Mouse (Mus musculus) hindbrain, postnatal 0 days (tissue): ENCODE data around the gene Prpf18. TPM values are rescaled to one million over a fixed set of nuclear protein-coding genes. Genes with fewer than 3 reads are reported as not detected.

ENCODE experiments used
- ATAC-seq: fragments of 200-750 bp; cut with Nextera tagmentation; 2 replicates; pipeline ENCODE4 v1.8.0; 2017; ENCODE audit warnings: mild to moderate bottlenecking, moderate TSS enrichment, moderate library complexity
- DNase-seq: peaks from one replicate; pipeline ENCODE4 v3.0.0-alpha.2; 2015; ENCODE audit warnings: low spot score
- H3K27ac ChIP-seq: fragments of 300-500 bp; sonication (generic); 2 replicates; pipeline ENCODE4 v1.5.1; 2014; ENCODE audit warnings: mild to moderate bottlenecking
- H3K27me3 ChIP-seq: fragments of 300-500 bp; sonication (generic); 2 replicates; pipeline ENCODE4 v1.6.1; 2014; ENCODE audit warnings: low read length, mixed read lengths; ENCODE audit not compliant: insufficient read depth
- H3K36me3 ChIP-seq: fragments of 300-500 bp; sonication (generic); 2 replicates; pipeline ENCODE4 v1.6.1; 2014; ENCODE audit warnings: low read length, mixed read lengths; ENCODE audit not compliant: insufficient read depth
- H3K4me1 ChIP-seq: fragments of 300-500 bp; sonication (generic); 2 replicates; pipeline ENCODE4 v1.6.1; 2014; ENCODE audit warnings: antibody characterized with exemption, low read length, mixed read lengths; ENCODE audit not compliant: insufficient read depth
- H3K4me2 ChIP-seq: fragments of 300-500 bp; sonication (generic); 2 replicates; pipeline ENCODE4 v1.6.1; 2014; ENCODE audit warnings: low read depth, mild to moderate bottlenecking, low read length, moderate library complexity, mixed read lengths
- H3K4me3 ChIP-seq: fragments of 300-500 bp; sonication (generic); 2 replicates; pipeline ENCODE4 v1.5.1; 2014; ENCODE audit warnings: low read length
- H3K9ac ChIP-seq: fragments of 300-500 bp; sonication (generic); replicated peaks from 2 replicates; pipeline ENCODE4 v1.6.1; 2014; ENCODE audit warnings: mild to moderate bottlenecking, low read length, moderate library complexity, mixed read lengths
- H3K9me3 ChIP-seq: fragments of 300-500 bp; sonication (generic); 2 replicates; pipeline ENCODE4 v1.6.1; 2016; ENCODE audit warnings: low read length, mixed read lengths
- CTCF ChIP-seq: IDR thresholded peaks from 2 replicates; pipeline ENCODE4 v1.5.1; 2016; ENCODE audit warnings: antibody characterized with exemption, control low read depth, low read depth
- WGBS: fragments of 180-500 bp; shearing (Covaris S2); extraction: QIAGEN DNeasy Blood & Tissue Kit; methylation state at CpG from one replicate; pipeline ENCODE4 v1.1.7; 2014; 5-methylcytosine and 5-hydroxymethylcytosine counted together
- polyA plus RNA-seq: library from polyadenylated mRNA; unstranded; fragments of >200 nt; fragmentation: Nextera tagmentation; extraction: Ambion mirVana; gene quantifications from 2 replicates; pipeline ENCODE4 v1.2.1, GENCODE M21; 2015
- total RNA-seq: library from RNA; depleted of rRNA; stranded (reverse); fragments of >200 nt; gene quantifications from 2 replicates; pipeline ENCODE4 v1.2.3, GENCODE M21; 2014; rRNA removed

Prpf18 gene
- total and polyA plus RNA-seq, 2 experiments from 2014 or later: 26.7 to 27.1 TPM

- Histone ChIP-seq H3K4me2 (no peak overlapping the region), H3K27me3 (no peaks in the 10 kb centered on the region), H3K4me3 (no peak overlapping the region), H3K9ac (no peak overlapping the region), H3K9me3 (no peaks in the 10 kb centered on the region), H3K4me1 (no peaks in the 10 kb centered on the region), H3K36me3 (peaks cover 38% of the 10 kb centered on the region), H3K27ac (no peak overlapping the region)
- TF ChIP-seq CTCF: no peak
- no peak for ATAC-seq
- 81% methylated on average over 7 of the region's 7 CpGs for WGBS
- no peak for DNase-seq
These were observed 79.2 kb downstream of the Prpf18 start for GRCm38 (mm10) chr2:4572498-4573263.

Other genes starting within 250 kb of the Prpf18 start
- 7.2 and 7.9 TPM in 2 replicates for gene Bend7, start 65.7 kb upstream of the Prpf18 start, total RNA-seq
- 4.7 and 5.6 TPM in 2 replicates for gene Bend7, start 65.7 kb upstream of the Prpf18 start, polyA plus RNA-seq
- 70.4 and 75.6 TPM in 2 replicates for gene Sephs1, start 229.5 kb upstream of the Prpf18 start, total RNA-seq
- 43.8 and 46.0 TPM in 2 replicates for gene Sephs1, start 229.5 kb upstream of the Prpf18 start, polyA plus RNA-seq